Mouse (Mus musculus) hematopoietic multipotent progenitor cell, adult 10-12 weeks (in vitro differentiated cells): ENCODE results near the gene Dhrs7b. TPM values are rescaled to one million over a fixed set of nuclear protein-coding genes. Genes with fewer than 3 reads are reported as not detected.

Experiments used
- polyA plus RNA-seq: library from polyadenylated mRNA; stranded (reverse); fragments of >175 nt; gene quantifications from 2 replicates; pipeline ENCODE4 v1.2.3, GENCODE M21; 2012; ENCODE audit warnings: low replicate concordance

The Dhrs7b gene
- polyA plus RNA-seq, result 0.88 and 3.1 TPM in 2 replicates

DNA sequence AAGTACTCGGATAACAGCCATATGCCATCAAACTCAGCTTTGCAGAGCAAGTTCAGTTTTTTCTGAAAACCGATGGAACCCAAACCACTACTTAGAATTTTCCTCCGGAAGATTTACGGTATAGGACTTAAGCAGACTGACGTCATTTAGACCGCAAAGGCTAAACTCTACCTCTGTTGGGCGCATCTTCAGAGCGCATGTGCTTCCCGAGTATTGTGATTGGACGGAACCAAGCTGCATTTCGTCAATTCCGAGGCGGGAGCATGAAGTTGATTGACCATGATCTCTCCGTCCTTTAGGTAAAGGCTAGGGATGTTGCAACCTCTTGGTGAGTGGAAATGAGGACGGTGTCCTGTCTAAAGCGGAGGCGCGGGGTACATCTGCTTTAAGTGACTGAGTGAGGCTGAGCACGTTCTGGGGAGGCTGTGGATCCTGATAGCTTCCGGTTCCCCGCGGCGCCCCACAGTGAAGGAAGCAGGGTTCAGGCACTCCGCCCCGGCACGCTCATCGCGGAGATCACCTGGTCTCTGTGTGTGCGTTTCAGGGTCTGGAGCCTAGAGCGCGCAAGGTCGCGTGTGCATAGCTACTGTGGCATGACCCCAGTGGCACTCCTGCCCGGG, at the start of gene Dhrs7b:
Gene Dhrs7b, plus strand, starts transcription at position 199 of the 620 bp plus-strand sequence.

DNA sequence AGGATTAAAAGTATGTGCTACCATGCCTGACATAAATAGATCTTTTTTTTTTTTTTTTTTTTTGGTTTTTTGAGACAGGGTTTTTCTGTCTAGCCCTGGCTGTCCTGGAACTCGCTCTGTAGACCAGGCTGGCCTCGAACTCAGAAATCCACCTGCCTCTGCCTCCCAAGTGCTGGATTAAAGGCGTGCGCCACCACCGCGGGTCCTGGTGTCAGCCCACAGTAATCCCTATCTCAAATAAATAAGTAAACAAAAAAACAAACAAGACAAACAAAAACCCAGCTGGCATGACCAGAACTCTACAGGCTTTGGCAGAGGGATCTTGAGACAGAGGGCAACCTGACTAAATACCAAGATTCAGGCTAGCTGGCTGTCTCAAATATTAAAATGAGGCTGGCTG, 18.8 kb upstream of the Dhrs7b start, which contains the start of gene Shmt1:
Gene Shmt1, minus strand, starts transcription at position 101 of the 400 bp plus-strand sequence.

DNA sequence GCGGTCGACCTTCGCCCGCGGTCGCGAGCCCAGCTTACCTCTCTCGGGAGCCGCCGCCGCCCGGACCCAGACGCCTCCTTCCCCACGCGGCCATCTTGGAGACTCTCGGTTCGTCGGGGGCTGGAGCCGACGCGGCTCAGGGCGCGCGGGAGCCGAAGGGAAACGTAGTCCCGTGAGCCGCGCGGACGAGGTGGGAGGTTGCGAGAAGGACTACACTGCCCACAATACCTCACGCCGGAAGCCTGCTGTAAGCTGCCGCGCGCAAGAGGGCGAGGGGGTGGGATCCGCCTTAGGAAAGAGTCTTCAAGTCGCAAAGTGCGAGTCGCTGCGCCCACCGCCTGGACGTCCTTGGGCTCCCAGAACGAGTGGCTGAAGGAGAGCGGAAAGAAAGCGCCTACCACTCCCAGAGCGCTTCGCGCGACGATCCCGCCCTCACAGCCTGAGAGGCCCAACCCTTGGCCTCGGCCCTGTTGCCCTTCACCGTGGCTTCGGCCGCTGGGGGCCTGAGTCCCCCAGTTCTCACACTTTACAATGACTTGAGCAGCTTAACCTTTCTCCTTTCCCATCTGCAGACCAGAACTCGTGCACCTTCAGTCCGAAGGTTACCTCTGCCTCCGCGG, 48.4 kb downstream of the Dhrs7b start, which contains the start of gene Tmem11:
Gene Tmem11, minus strand, starts transcription at position 598 of the 620 bp plus-strand sequence.

Other genes with a start within 250 kb of the Dhrs7b start
- 25.0 and 31.4 TPM in 2 replicates for gene Llgl1, start 130.9 kb upstream of the Dhrs7b start, polyA plus RNA-seq
- 56.8 and 278 TPM in 2 replicates for gene Flii, start 103.4 kb upstream of the Dhrs7b start, polyA plus RNA-seq
- gene Mief2, start 102.2 kb upstream of the Dhrs7b start, polyA plus RNA-seq, result 31.6 and 47.4 TPM in 2 replicates
- 2.6 and 7.7 TPM in 2 replicates for gene Top3a, start 53.3 kb upstream of the Dhrs7b start, polyA plus RNA-seq
- gene Smcr8, start 53.1 kb upstream of the Dhrs7b start, polyA plus RNA-seq, result 3.0 and 4.3 TPM in 2 replicates
- gene Shmt1, start 18.9 kb upstream of the Dhrs7b start, polyA plus RNA-seq, result 0.80 and 1.1 TPM in 2 replicates
- 11.3 and 11.7 TPM in 2 replicates for gene Tmem11, start 48.6 kb downstream of the Dhrs7b start, polyA plus RNA-seq
- 6.7 and 31.1 TPM in 2 replicates for gene Natd1, start 84.1 kb downstream of the Dhrs7b start, polyA plus RNA-seq
- 66.1 and 127 TPM in 2 replicates for gene Map2k3, start 101.4 kb downstream of the Dhrs7b start, polyA plus RNA-seq
- gene Kcnj12, start 191.9 kb downstream of the Dhrs7b start, polyA plus RNA-seq, result not detected in 2 replicates